Mouse (Mus musculus) brain, adult 10 weeks (tissue): ENCODE results near the gene Vmn1r18. TPM values are rescaled to one million over a fixed set of nuclear protein-coding genes. Genes with fewer than 3 reads are reported as not detected.

Experiments used
- polyA plus RNA-seq: library from polyadenylated mRNA; stranded (reverse); fragments of 350-450 nt; fragmentation: Illumina TruSeq; extraction: RNeasy Lipid Tissue Mini Kit (QIAGEN cat#74804); gene quantifications from one replicate; pipeline ENCODE4 v1.2.3, GENCODE M21; 2015; ENCODE audit warnings: low read depth, low replicate concordance

The Vmn1r18 gene
- polyA plus RNA-seq: not detected

GRCm38 (mm10) chr6:57395683-57396082 is at the start of gene Vmn1r18:
TSS of gene Vmn1r18 (minus strand) at chr6:57395783.

GRCm38 (mm10) chr6:57428630-57429029 is 33.0 kb upstream of the Vmn1r18 start, which contains the start of gene Vmn1r20:
TSS of gene Vmn1r20 (plus strand) at chr6:57428930.

GRCm38 (mm10) chr6:57403480-57403879 is 7.9 kb upstream of the Vmn1r18 start, which contains the start of gene Vmn1r19:
TSS of gene Vmn1r19 (plus strand) at chr6:57403780.

GRCm38 (mm10) chr6:57363627-57364026 is 32.0 kb downstream of the Vmn1r18 start, which contains the start of gene Vmn1r17:
TSS of gene Vmn1r17 (minus strand) at chr6:57363727.

GRCm38 (mm10) chr6:57329394-57329793 is 66.2 kb downstream of the Vmn1r18 start, which contains the start of gene Vmn1r16:
TSS of gene Vmn1r16 (minus strand) at chr6:57329494.

Other genes starting within 250 kb of the Vmn1r18 start
- gene Vmn1r12, start 238.9 kb downstream of the Vmn1r18 start, polyA plus RNA-seq: not detected
- gene Vmn1r13, start 192.5 kb downstream of the Vmn1r18 start, polyA plus RNA-seq: not detected
- gene Vmn1r14, start 164.1 kb downstream of the Vmn1r18 start, polyA plus RNA-seq: not detected
- not detected for gene Vmn1r15, start 137.8 kb downstream of the Vmn1r18 start, polyA plus RNA-seq
- gene Vmn1r16, start 66.3 kb downstream of the Vmn1r18 start, polyA plus RNA-seq: not detected
- gene Vmn1r17, start 32.1 kb downstream of the Vmn1r18 start, polyA plus RNA-seq: not detected
- not detected for gene Vmn1r19, start 8.0 kb upstream of the Vmn1r18 start, polyA plus RNA-seq
- gene Vmn1r20, start 33.1 kb upstream of the Vmn1r18 start, polyA plus RNA-seq: not detected
- gene Ppm1k, start 139.7 kb upstream of the Vmn1r18 start, polyA plus RNA-seq: 36.2 TPM
- 10.3 TPM for gene Herc6, start 185.2 kb upstream of the Vmn1r18 start, polyA plus RNA-seq